Mouse (Mus musculus): ENCODE results near the gene Smyd2. TPM values are rescaled to one million over a fixed set of nuclear protein-coding genes. Genes with fewer than 3 reads are reported as not detected.

Gene Smyd2
- polyA plus RNA-seq, 1 experiment from 2014 or later = 73.9 TPM

DNA sequence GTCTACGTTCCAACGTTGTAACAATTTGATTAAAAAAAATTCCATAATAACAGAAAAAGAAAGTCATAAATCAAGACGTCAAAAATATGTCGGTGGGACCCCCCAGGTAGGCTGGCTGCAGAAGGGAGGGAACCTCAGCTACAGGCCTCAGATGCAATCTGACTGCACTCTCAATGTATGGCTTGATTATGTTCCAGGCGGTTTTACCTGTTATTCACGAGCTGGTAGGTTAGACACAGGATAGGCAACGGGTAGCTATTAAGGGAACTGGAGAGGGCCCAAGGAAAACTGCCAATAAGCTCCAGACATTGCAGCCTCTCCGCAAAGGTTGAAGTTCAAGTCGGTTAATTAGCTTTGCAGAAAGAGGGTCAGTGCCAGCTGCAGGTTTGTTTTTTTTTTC is 558 bp upstream of the Smyd2 start:
- H3K27ac ChIP-seq = peak overlapping the region; percentile 59; the same call in 1 of the 2 replicates
- no peaks in the 10 kb centered on the region for H3K9me3 ChIP-seq (ENCODE audit: control insufficient read depth, low read length)
- peak overlapping the region; percentile 79 for H3K4me3 ChIP-seq (replicated peaks; ENCODE audit: low read length)
- peak overlapping the region; percentile 77 for H3K9ac ChIP-seq
- DNase-seq (ENCODE audit: low spot score) (no peak), ATAC-seq (ENCODE audit: low FRiP score) (no peak)
- peaks cover 11% of the 10 kb centered on the region; the same call in 1 of the 2 replicates for H3K4me1 ChIP-seq (replicated peaks; ENCODE audit: control insufficient read depth, insufficient read depth, low read length)
- WGBS = 18% methylated on average over 9 of the region's 9 CpGs
- H3K27me3 ChIP-seq (ENCODE audit: control insufficient read depth, insufficient read depth, low read length) = no peaks in the 10 kb centered on the region
- peak overlapping the region; percentile 85 for H3K4me2 ChIP-seq (replicated peaks)
- no peaks in the 10 kb centered on the region for H3K36me3 ChIP-seq (replicated peaks; ENCODE audit: control insufficient read depth, insufficient read depth)

GRCm38 (mm10) chr1:189921568-189921817 is 670 bp downstream of the Smyd2 start:
- peak overlapping the region; percentile 77 for H3K9ac ChIP-seq
- no peaks in the 10 kb centered on the region for H3K27me3 ChIP-seq (ENCODE audit: control insufficient read depth, insufficient read depth, low read length)
- peak overlapping the region; percentile 85 for H3K4me2 ChIP-seq (replicated peaks)
- H3K27ac ChIP-seq = 0 out of 2 replicates have a peak overlapping the region, but pooled peaks have one; percentile 59
- H3K9me3 ChIP-seq (ENCODE audit: control insufficient read depth, low read length) = no peaks in the 10 kb centered on the region
- H3K36me3 ChIP-seq (replicated peaks; ENCODE audit: control insufficient read depth, insufficient read depth) = no peaks in the 10 kb centered on the region
- DNase-seq (ENCODE audit: low spot score) (no peak), ATAC-seq (ENCODE audit: low FRiP score) (peak; percentile 39; the same call in 1 of the 2 replicates)
- peaks cover 15% of the 10 kb centered on the region for H3K4me1 ChIP-seq (replicated peaks; ENCODE audit: control insufficient read depth, insufficient read depth, low read length)
- WGBS = 2% methylated on average over 4 of the region's 4 CpGs
- peak overlapping the region; percentile 79 for H3K4me3 ChIP-seq (replicated peaks; ENCODE audit: low read length)

- peak overlapping the region; percentile 79 for H3K4me3 ChIP-seq (replicated peaks; ENCODE audit: low read length)
- ATAC-seq (ENCODE audit: low FRiP score) = peak; percentile 41; the same call in 1 of the 2 replicates
- WGBS = 38% methylated on average over 28 of the region's 28 CpGs
- no peak for DNase-seq (ENCODE audit: low spot score)
- peak overlapping the region; percentile 77 for H3K9ac ChIP-seq
- peak overlapping the region; percentile 85 for H3K4me2 ChIP-seq (replicated peaks)
- H3K4me1 ChIP-seq (replicated peaks; ENCODE audit: control insufficient read depth, insufficient read depth, low read length) = peaks cover 19% of the 10 kb centered on the region
- no peaks in the 10 kb centered on the region for H3K27me3 ChIP-seq (ENCODE audit: control insufficient read depth, insufficient read depth, low read length)
- no peak overlapping the region for H3K27ac ChIP-seq
- no peaks in the 10 kb centered on the region for H3K9me3 ChIP-seq (ENCODE audit: control insufficient read depth, low read length)
- H3K36me3 ChIP-seq (replicated peaks; ENCODE audit: control insufficient read depth, insufficient read depth) = no peaks in the 10 kb centered on the region
Measured at GRCm38 (mm10) chr1:189920701-189921567, 1.2 kb downstream of the Smyd2 start.

DNA sequence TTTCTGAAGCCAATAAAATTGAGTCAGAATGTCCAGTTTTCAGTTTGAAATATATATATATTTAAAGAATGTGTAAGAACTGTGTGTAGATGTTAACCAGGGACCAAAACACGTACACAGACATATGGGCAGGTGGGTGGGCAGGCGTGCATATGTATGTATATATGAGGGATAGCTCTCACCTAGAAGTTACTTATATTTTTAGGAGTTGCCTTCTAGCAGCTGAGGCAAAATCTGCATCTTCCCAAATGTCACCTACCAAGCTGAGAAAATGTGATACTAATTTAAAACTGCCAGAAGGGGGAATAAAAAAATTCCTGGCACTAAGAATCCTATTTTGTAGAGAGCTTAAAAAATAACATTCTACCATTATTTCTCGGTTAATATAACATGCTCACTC is 2.4 kb downstream of the Smyd2 start:
- DNase-seq (ENCODE audit: low spot score) (no peak), ATAC-seq (ENCODE audit: low FRiP score) (no peak)
- no peak overlapping the region for H3K4me2 ChIP-seq (replicated peaks)
- H3K9me3 ChIP-seq (ENCODE audit: control insufficient read depth, low read length) = no peaks in the 10 kb centered on the region
- 92% methylated on average over 3 of the region's 3 CpGs for WGBS
- no peak overlapping the region for H3K27ac ChIP-seq
- H3K36me3 ChIP-seq (replicated peaks; ENCODE audit: control insufficient read depth, insufficient read depth) = no peaks in the 10 kb centered on the region
- no peak overlapping the region for H3K4me3 ChIP-seq (replicated peaks; ENCODE audit: low read length)
- H3K9ac ChIP-seq = no peak overlapping the region
- peaks cover 19% of the 10 kb centered on the region for H3K4me1 ChIP-seq (replicated peaks; ENCODE audit: control insufficient read depth, insufficient read depth, low read length)
- H3K27me3 ChIP-seq (ENCODE audit: control insufficient read depth, insufficient read depth, low read length) = no peaks in the 10 kb centered on the region

DNA sequence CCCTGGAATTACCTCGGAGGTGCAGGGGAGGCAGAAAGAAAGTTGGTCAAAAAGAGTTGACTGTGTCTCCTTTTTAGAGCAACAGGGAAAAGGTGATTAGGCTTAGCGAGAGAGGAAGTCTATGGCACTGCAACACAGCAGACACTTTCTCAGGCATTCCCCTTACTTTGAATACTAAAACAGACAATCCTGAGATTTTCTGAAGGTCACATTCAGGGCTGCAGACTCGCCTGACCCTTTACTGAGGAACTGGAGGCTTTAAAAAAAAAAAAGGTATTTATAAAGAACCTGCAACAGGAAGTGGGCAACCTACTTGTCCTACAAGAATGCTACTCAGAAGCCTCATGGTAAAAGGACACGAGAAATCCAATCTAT is 5.0 kb downstream of the Smyd2 start:
- Histone ChIP-seq H3K9ac (no peak overlapping the region), H3K4me3 (replicated peaks; ENCODE audit: low read length) (no peak overlapping the region), H3K27me3 (ENCODE audit: control insufficient read depth, insufficient read depth, low read length) (no peaks in the 10 kb centered on the region), H3K4me1 (replicated peaks; ENCODE audit: control insufficient read depth, insufficient read depth, low read length) (peaks cover 13% of the 10 kb centered on the region; the same call in 1 of the 2 replicates), H3K9me3 (ENCODE audit: control insufficient read depth, low read length) (no peaks in the 10 kb centered on the region), H3K36me3 (replicated peaks; ENCODE audit: control insufficient read depth, insufficient read depth) (no peaks in the 10 kb centered on the region; the same call in 1 of the 2 replicates), H3K4me2 (replicated peaks) (no peak overlapping the region), H3K27ac (no peak overlapping the region)
- ATAC-seq (ENCODE audit: low FRiP score) (no peak), DNase-seq (ENCODE audit: low spot score) (no peak)
- 46% methylated on average over 4 of the region's 4 CpGs for WGBS

- H3K9me3 ChIP-seq (ENCODE audit: control insufficient read depth, low read length) = no peaks in the 10 kb centered on the region
- H3K27me3 ChIP-seq (ENCODE audit: control insufficient read depth, insufficient read depth, low read length) = no peaks in the 10 kb centered on the region
- H3K4me1 ChIP-seq (replicated peaks; ENCODE audit: control insufficient read depth, insufficient read depth, low read length) = peaks cover 13% of the 10 kb centered on the region; the same call in 1 of the 2 replicates
- H3K9ac ChIP-seq = no peak overlapping the region
- H3K36me3 ChIP-seq (replicated peaks; ENCODE audit: control insufficient read depth, insufficient read depth) = no peaks in the 10 kb centered on the region; the same call in 1 of the 2 replicates
- DNase-seq (ENCODE audit: low spot score) = no peak
- H3K27ac ChIP-seq = no peak overlapping the region
- 28% methylated on average over 10 of the region's 10 CpGs for WGBS
- H3K4me2 ChIP-seq (replicated peaks) = no peak overlapping the region
- ATAC-seq (ENCODE audit: low FRiP score) = no peak
- no peak overlapping the region for H3K4me3 ChIP-seq (replicated peaks; ENCODE audit: low read length)
Measured at GRCm38 (mm10) chr1:189916422-189917125, 5.6 kb downstream of the Smyd2 start.

GRCm38 (mm10) chr1:189913093-189913760 is 8.9 kb downstream of the Smyd2 start:
- ATAC-seq (ENCODE audit: low FRiP score) = no peak
- 89% methylated on average over 21 of the region's 21 CpGs for WGBS
- Histone ChIP-seq H3K9me3 (ENCODE audit: control insufficient read depth, low read length) (no peaks in the 10 kb centered on the region), H3K27ac (no peak overlapping the region), H3K4me1 (replicated peaks; ENCODE audit: control insufficient read depth, insufficient read depth, low read length) (peaks cover 8% of the 10 kb centered on the region; the same call in 1 of the 2 replicates), H3K9ac (no peak overlapping the region), H3K4me2 (replicated peaks) (no peak overlapping the region), H3K27me3 (ENCODE audit: control insufficient read depth, insufficient read depth, low read length) (no peaks in the 10 kb centered on the region), H3K36me3 (replicated peaks; ENCODE audit: control insufficient read depth, insufficient read depth) (no peaks in the 10 kb centered on the region; the same call in 1 of the 2 replicates), H3K4me3 (replicated peaks; ENCODE audit: low read length) (no peak overlapping the region)
- DNase-seq (ENCODE audit: low spot score) = no peak

- H3K9me3 ChIP-seq (ENCODE audit: control insufficient read depth, low read length) = no peaks in the 10 kb centered on the region
- H3K27me3 ChIP-seq (ENCODE audit: control insufficient read depth, insufficient read depth, low read length) = no peaks in the 10 kb centered on the region
- H3K27ac ChIP-seq = no peak overlapping the region
- H3K36me3 ChIP-seq (replicated peaks; ENCODE audit: control insufficient read depth, insufficient read depth) = no peaks in the 10 kb centered on the region; the same call in 1 of the 2 replicates
- H3K9ac ChIP-seq = no peak overlapping the region
- 57% methylated on average over 13 of the region's 13 CpGs for WGBS
- ATAC-seq (ENCODE audit: low FRiP score) = no peak
- H3K4me2 ChIP-seq (replicated peaks) = no peak overlapping the region
- H3K4me1 ChIP-seq (replicated peaks; ENCODE audit: control insufficient read depth, insufficient read depth, low read length) = no peaks in the 10 kb centered on the region
- H3K4me3 ChIP-seq (replicated peaks; ENCODE audit: low read length) = no peak overlapping the region
- no peak for DNase-seq (ENCODE audit: low spot score)
Measured at GRCm38 (mm10) chr1:189910685-189911345, 11.3 kb downstream of the Smyd2 start.
